Mouse (Mus musculus) C2C12 (cell line): ENCODE results near the gene Prkci. TPM values are rescaled to one million over a fixed set of nuclear protein-coding genes. Genes with fewer than 3 reads are reported as not detected.

ENCODE experiments used
- H3K27me3 ChIP-seq: one replicate; pipeline ENCODE4 v1.6.1; 2011; ENCODE audit not compliant: control insufficient read depth, insufficient read depth, insufficient read length
- H3K36me3 ChIP-seq: one replicate; pipeline ENCODE4 v1.6.1; 2011; ENCODE audit not compliant: control insufficient read depth, insufficient read depth
- H3K4me3 ChIP-seq: one replicate; pipeline ENCODE4 v1.5.1; 2011; ENCODE audit warnings: mild to moderate bottlenecking, control low read depth; ENCODE audit not compliant: poor library complexity, insufficient read depth, severe bottlenecking
- H3K79me2 ChIP-seq: one replicate; pipeline ENCODE4 v1.6.1; 2011; ENCODE audit not compliant: control insufficient read depth, insufficient read depth
- H3K79me3 ChIP-seq: one replicate; pipeline ENCODE4 v1.6.1; 2011; ENCODE audit warnings: low read depth, control low read depth
- H3ac ChIP-seq: one replicate; pipeline ENCODE3; 2011; ENCODE audit warnings: low read depth; ENCODE audit not compliant: control insufficient read depth, insufficient read length
- CEBPB ChIP-seq: IDR thresholded peaks from one replicate; pipeline ENCODE4 v1.6.1; 2011; ENCODE audit warnings: low read depth, mild to moderate bottlenecking, control low read depth, moderate library complexity
- CTCF ChIP-seq: IDR thresholded peaks from one replicate; pipeline ENCODE4 v1.5.1; 2011; ENCODE audit not compliant: control insufficient read depth, insufficient read depth, insufficient read length
- FOSL1 ChIP-seq: IDR thresholded peaks from one replicate; pipeline ENCODE4 v1.8.0; 2011; ENCODE audit warnings: mild to moderate bottlenecking, low read length; ENCODE audit not compliant: poor library complexity, insufficient read depth, severe bottlenecking
- MAX ChIP-seq: IDR thresholded peaks from one replicate; pipeline ENCODE4 v1.6.1; 2011; ENCODE audit warnings: mild to moderate bottlenecking, control low read depth
- MYOD1 ChIP-seq: IDR thresholded peaks from one replicate; pipeline ENCODE4 v1.6.1; 2011; ENCODE audit warnings: low read depth; ENCODE audit not compliant: control insufficient read depth, insufficient read length
- MYOG ChIP-seq: IDR thresholded peaks from one replicate; pipeline ENCODE4 v1.6.1; 2011; ENCODE audit not compliant: control insufficient read depth, insufficient read length; ENCODE audit errors: extremely low read depth
- USF1 ChIP-seq: IDR thresholded peaks from one replicate; pipeline ENCODE4 v1.6.1; 2011; ENCODE audit warnings: low read depth, mild to moderate bottlenecking, control low read depth, moderate library complexity
- polyA plus RNA-seq: library from polyadenylated mRNA; unstranded; fragments of >200 nt; fragmentation: generic; extraction: Trizol; gene quantifications from one replicate; pipeline ENCODE4 v1.2.1, GENCODE M21; 2012; ENCODE audit warnings: missing spikeins

Gene Prkci
- polyA plus RNA-seq, 1 experiment: 17.5 TPM

DNA sequence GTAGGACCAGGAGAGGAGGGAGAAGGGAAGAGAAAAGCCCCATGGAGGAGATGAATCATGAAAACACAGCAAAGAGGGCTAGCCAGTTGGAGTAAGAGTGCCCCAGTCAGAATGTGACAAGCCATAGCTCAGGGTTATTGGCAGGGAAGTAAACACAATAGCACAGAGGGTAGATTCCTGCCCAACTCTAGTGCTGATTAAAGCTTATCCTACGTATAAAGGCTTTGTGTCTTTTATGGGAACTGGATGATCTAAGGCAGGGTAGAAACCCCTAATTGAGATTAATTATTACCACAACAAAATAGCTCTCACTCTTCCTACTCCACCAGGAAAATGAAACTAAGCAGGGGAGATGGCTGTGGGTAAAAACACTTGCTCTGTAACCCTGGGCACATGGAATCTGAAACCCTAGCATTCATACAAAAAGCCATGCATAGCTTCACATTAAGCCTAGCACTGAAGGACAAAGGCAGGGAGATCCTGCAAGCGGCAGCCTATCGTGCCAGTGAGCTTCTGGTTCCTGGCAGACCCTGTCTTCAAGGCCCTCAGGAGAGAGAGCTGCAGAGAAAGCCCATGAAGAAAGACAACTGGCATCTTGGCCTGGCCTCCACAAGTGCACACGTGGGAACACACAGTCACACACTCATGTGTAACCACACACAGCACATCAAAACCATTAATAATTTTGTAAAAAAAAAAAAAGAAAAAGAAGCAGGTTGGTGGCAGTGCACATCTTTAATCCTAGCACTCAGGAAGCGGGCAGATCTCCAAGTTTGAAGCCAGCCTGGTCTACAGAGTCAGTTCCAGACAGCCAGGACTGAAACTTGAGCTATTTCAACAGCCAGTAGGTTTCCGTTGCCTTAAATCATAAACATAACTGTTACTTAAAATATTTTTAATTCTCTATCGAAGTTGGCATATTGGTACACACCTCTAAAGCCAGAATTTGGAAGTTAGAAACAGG is 35.4 kb upstream of the Prkci start:
- H3K4me3 ChIP-seq: no peak overlapping the region
- TF ChIP-seq CEBPB (no peak), FOSL1 (no peak), MYOD1 (no peak)
- H3K79me3 ChIP-seq: peaks cover 5% of the 10 kb centered on the region
- H3K27me3 ChIP-seq: no peaks in the 10 kb centered on the region
- no peak overlapping the region for H3ac ChIP-seq
- peaks cover 92% of the 10 kb centered on the region for H3K36me3 ChIP-seq
- H3K79me2 ChIP-seq: peaks cover 19% of the 10 kb centered on the region

DNA sequence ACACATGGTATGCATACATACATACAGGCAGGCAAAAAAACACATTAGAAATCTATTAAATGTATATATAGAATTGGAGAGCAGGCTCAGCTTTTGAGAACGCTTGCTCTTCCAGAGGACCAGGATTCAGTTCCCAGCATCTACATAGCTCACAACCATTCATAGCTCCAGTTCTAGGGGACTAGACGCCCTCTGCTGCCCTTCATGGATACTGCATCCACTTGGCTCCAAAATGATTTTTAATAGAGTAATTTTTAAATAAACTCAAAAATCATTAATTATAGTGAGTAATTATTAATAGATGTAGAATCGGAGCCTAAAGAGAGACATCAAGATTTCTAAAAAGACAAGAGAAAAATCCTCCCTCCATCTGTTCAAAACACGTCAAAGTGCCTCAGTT is 32.4 kb upstream of the Prkci start:
- H3K4me3 ChIP-seq: no peak overlapping the region
- TF ChIP-seq MAX (no peak), MYOD1 (no peak), FOSL1 (no peak), CEBPB (no peak)
- peaks cover 45% of the 10 kb centered on the region for H3K79me2 ChIP-seq
- peaks cover 24% of the 10 kb centered on the region for H3K79me3 ChIP-seq
- H3K27me3 ChIP-seq: no peaks in the 10 kb centered on the region
- H3ac ChIP-seq: no peak overlapping the region
- peaks cover 74% of the 10 kb centered on the region for H3K36me3 ChIP-seq

DNA sequence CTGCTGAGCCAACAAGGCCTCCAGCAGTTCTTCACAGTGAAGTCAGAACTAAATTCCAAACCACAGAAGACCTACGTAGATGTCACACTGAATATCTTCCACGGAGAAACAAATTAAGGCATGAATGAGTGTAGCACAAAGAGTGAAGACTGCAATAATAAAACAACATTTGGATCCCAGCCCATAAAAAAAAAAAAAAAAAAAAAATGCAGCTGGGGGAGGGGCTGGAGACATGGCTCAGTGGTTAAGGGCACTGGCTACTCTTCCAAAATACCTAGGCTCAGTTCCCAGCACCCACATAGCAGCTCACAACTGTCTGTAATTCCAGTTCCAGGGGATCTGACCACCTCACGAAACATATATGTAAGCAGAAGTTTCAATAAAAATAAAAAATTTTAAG is 31.3 kb upstream of the Prkci start:
- no peak overlapping the region for H3ac ChIP-seq
- no peaks in the 10 kb centered on the region for H3K27me3 ChIP-seq
- peaks cover 64% of the 10 kb centered on the region for H3K36me3 ChIP-seq
- H3K79me2 ChIP-seq: peaks cover 56% of the 10 kb centered on the region
- TF ChIP-seq FOSL1 (no peak), CTCF (no peak), MYOG (no peak), MAX (no peak), USF1 (no peak), MYOD1 (no peak), CEBPB (no peak)
- H3K79me3 ChIP-seq: peaks cover 26% of the 10 kb centered on the region
- H3K4me3 ChIP-seq: no peak overlapping the region

DNA sequence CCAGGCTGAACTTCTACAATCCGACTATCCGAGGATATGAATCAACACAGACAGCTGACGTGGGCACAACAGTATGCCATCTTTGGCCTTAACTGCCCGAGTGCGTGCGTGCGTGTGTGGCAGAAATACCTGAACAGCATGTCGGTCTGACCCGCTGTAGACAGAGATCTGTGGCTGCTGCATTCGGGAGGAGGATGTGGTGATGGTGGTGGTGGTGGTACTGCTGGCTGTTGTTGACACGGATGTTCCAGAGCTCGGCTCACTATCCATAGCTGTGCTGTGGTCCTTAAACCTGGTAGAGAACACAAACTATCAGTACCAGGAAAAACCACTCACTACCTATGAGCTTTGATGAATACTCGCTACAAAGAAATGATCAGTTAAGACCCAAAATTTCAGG is 29.9 kb upstream of the Prkci start:
- H3K79me2 ChIP-seq: peaks cover 57% of the 10 kb centered on the region
- H3K27me3 ChIP-seq: no peaks in the 10 kb centered on the region
- H3K36me3 ChIP-seq: peaks cover 50% of the 10 kb centered on the region
- TF ChIP-seq USF1 (no peak), CEBPB (no peak), CTCF (no peak), FOSL1 (no peak), MYOD1 (no peak)
- H3K4me3 ChIP-seq: no peak overlapping the region
- H3K79me3 ChIP-seq: peaks cover 26% of the 10 kb centered on the region
- H3ac ChIP-seq: no peak overlapping the region

DNA sequence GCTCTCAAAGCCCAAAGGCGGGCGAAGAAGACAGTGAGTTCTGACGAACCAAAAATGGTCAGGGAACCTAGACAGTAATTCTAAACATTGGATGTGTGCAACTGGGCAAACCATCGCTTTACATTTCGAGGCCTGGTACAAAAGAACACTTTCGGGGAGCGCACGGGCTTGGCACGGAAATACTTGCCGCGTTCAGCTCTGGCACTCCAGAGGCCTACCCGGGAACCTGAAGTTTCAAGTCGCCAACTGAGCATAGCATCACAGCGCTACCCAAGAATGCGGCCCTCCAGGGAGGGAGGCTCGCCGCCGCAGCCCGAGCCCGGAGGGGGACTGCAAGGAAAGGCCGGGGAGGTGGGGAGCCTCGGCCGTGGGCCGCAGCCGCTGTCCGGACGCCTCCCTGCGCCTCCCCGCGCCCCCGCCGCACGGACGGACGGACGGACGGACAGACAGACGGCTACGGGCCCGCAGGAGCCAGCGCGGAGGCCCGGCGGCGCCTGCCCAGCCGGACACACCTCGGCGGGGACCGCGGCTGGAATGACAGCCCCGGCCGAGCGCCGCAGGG is 26.9 kb upstream of the Prkci start:
- H3K27me3 ChIP-seq: no peaks in the 10 kb centered on the region
- H3K79me2 ChIP-seq: peaks cover 51% of the 10 kb centered on the region
- peak overlapping the region; percentile 64 for H3ac ChIP-seq
- peaks cover 23% of the 10 kb centered on the region for H3K79me3 ChIP-seq
- H3K36me3 ChIP-seq: peaks cover 21% of the 10 kb centered on the region
- peak overlapping the region; percentile 94 for H3K4me3 ChIP-seq
- no peak for TF ChIP-seq MYOD1
- no peak for TF ChIP-seq CTCF
- TF ChIP-seq USF1: no peak
- TF ChIP-seq MYOG: no peak
- no peak for TF ChIP-seq CEBPB
- no peak for TF ChIP-seq FOSL1
- no peak for TF ChIP-seq MAX

DNA sequence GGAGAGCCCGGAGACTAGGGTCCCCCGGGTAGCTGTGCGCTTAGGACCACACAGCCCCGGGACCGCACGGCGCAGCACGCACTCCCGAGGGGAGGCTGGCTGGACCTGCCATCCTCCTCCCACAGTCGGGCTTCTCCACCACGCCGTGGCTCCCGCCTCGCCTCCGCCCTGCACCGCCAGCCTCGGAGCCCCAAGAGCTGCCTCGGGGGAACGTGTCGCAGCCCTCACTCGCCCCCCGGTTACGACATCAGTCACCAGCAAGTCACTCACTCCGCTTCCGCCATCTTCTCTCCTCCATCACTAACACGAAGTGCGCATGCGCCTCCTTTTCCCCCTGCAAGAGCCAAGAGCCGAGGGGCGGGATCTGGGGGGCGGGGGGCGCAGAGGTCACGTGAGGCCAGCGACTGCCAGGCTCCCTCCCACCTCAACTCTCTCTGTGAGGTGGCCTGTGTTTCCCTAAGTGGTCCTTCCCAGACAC is 26.4 kb upstream of the Prkci start, which contains the start of gene Phc3:
Phc3 (minus strand) TSS at position 312 of the 478 bp plus-strand sequence.
- H3ac ChIP-seq: peak within 1 kb of the TSS; percentile 64

More for the DNA sequence above, 26.4 kb upstream of the Prkci start, which contains the start of gene Phc3:
- peaks cover 21% of the 10 kb centered on the region for H3K79me3 ChIP-seq
- H3K4me3 ChIP-seq: peak within 1 kb of the TSS; percentile 94
- no peaks in the 10 kb centered on the region for H3K27me3 ChIP-seq
- H3K36me3 ChIP-seq: peaks cover 16% of the 10 kb centered on the region
- H3K79me2 ChIP-seq: peaks cover 45% of the 10 kb centered on the region
- TF ChIP-seq USF1: peak; percentile 96
- no peak for TF ChIP-seq CTCF
- TF ChIP-seq MYOD1: no peak
- TF ChIP-seq FOSL1: no peak
- peak; percentile 58 for TF ChIP-seq CEBPB
- no peak for TF ChIP-seq MYOG
